In the genomic region with DNA sequence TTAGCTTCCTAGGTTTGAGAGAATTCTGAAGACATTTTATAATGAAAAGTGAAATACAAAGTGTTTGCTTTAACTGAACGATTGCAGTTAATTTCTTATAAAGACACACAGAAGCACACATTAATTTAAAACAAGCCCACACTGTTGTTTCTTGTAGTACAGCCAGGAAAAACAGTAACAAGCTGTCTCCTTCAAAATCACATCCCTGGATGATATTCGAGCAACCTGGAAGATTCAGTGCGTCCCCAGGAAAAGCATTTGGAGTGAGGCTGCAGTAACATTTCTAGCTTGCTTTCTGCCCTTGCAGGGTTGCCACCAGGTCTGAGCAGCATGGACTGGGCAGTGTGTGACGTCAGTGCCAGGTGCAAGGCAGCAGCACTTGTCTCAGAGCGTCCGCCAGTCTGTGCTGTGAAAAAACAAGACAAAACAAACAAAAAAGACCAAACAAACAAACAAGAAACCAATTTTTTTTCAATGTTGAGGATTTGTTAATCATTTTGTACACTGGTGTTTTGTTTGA, we compare ENCODE assay signal across 28 mouse cellular contexts.
DNase-seq lines count a peak whose midpoint lies in the region; ATAC-seq and TF ChIP-seq lines count a peak whose summit lies in the region.
"Had no signal": no experiment of that assay in that cellular context is flagged by ENCODE, and none has a peak within 500 bp of the region (broad histone marks: within the 10 kb centered on the region; RNA-seq: fewer than 3 reads in every experiment).

No protein-coding gene starts in this region.

- H3K27me3 ChIP-seq in liver, embryonic 12.5 days (replicated peaks) = no peaks in the 10 kb centered on the region
- H3K27me3 ChIP-seq: embryonic facial prominence, embryonic 13.5 days; heart, embryonic 15.5 days; hindbrain, embryonic 12.5 days; intestine, embryonic 15.5 days; limb, embryonic 12.5 days; lung, embryonic 15.5 days; midbrain, embryonic 15.5 days; Patski had no signal

- ATAC-seq in frontal cortex, adult (ENCODE audit: low TSS enrichment) = no peak
- ATAC-seq in liver, embryonic 12.5 days = no peak
- ATAC-seq: hindbrain, postnatal 0 days; intestine, embryonic 15.5 days; midbrain, embryonic 15.5 days; Patski had no signal

- no peaks in the 10 kb centered on the region for H3K9me3 ChIP-seq in liver, embryonic 12.5 days (replicated peaks)
- H3K9me3 ChIP-seq: embryonic facial prominence, embryonic 13.5 days; forebrain, embryonic 10.5 days; heart, embryonic 10.5 days; heart, embryonic 15.5 days; hindbrain, embryonic 12.5 days; intestine, embryonic 15.5 days; limb, embryonic 12.5 days; lung, embryonic 15.5 days; midbrain, embryonic 10.5 days; midbrain, embryonic 15.5 days had no signal

- no peak for TF ChIP-seq POLR2A in brain, embryonic 14.5 days (IDR thresholded peaks at IDR 0.05; ENCODE audit: borderline replicate concordance, extremely low read depth, insufficient read depth, insufficient read length, poor library complexity, severe bottlenecking)

- no peak overlapping the region for H3K27ac ChIP-seq in gastrocnemius, adult 2 months
- H3K27ac ChIP-seq in liver, embryonic 12.5 days = no peak overlapping the region
- H3K27ac ChIP-seq: embryonic facial prominence, embryonic 13.5 days; forebrain, embryonic 10.5 days; heart, embryonic 10.5 days; heart, embryonic 15.5 days; hindbrain, embryonic 12.5 days; hindbrain, postnatal 0 days; intestine, embryonic 15.5 days; left cerebral cortex, adult 2 months; limb, embryonic 12.5 days; lung, embryonic 15.5 days; midbrain, embryonic 10.5 days; midbrain, embryonic 15.5 days had no signal

- no peak overlapping the region for H3K9ac ChIP-seq in liver, embryonic 12.5 days
- H3K9ac ChIP-seq: embryonic facial prominence, embryonic 13.5 days; heart, embryonic 15.5 days; hindbrain, embryonic 12.5 days; intestine, embryonic 15.5 days; limb, embryonic 12.5 days; lung, embryonic 15.5 days; midbrain, embryonic 15.5 days had no signal

- TF ChIP-seq CTCF in gastrocnemius, adult 2 months (IDR thresholded peaks at IDR 0.05) = no peak
- no peak for TF ChIP-seq CTCF in brain, embryonic 14.5 days (IDR thresholded peaks at IDR 0.05; ENCODE audit: borderline replicate concordance, extremely low read depth, insufficient read depth, insufficient read length)

- 83% methylated on average over 6 of the region's 6 CpGs for WGBS in liver, embryonic 12.5 days (ENCODE audit: insufficient replicate concordance)

- intact Hi-C loops in gastrocnemius, adult 2 months (cut with DNase I) = no loop called here

- peak; percentile 28 to 30 for DNase-seq in cerebellum, postnatal 10 days
- DNase-seq in cerebellum, adult 11-12 months = no peak
- peak; percentile 47 for DNase-seq in gastrocnemius, adult 2 months
- no peak for DNase-seq in gastrocnemius, postnatal 10 days
- DNase-seq in brain, embryonic 14.5 days (ENCODE audit: low read depth) = peak; percentile 5
- peak; percentile 42 for DNase-seq in layer of hippocampus, adult 9-11 months
- DNase-seq: adrenal gland, postnatal 25 days; heart, postnatal 36 days; kidney, adult 9 months; kidney, postnatal 14 days; right cerebral cortex, postnatal 25 days; spleen, adult 18-20 months; thymus, postnatal 14 days had no signal

- no peak overlapping the region for H3K4me3 ChIP-seq in gastrocnemius, adult 2 months
- no peak overlapping the region for H3K4me3 ChIP-seq in liver, embryonic 12.5 days
- H3K4me3 ChIP-seq: embryonic facial prominence, embryonic 13.5 days; forebrain, embryonic 10.5 days; heart, embryonic 10.5 days; heart, embryonic 15.5 days; hindbrain, embryonic 12.5 days; intestine, embryonic 15.5 days; left cerebral cortex, adult 2 months; limb, embryonic 12.5 days; lung, embryonic 15.5 days; midbrain, embryonic 10.5 days; midbrain, embryonic 15.5 days had no signal

- no peak overlapping the region for H3K4me2 ChIP-seq in liver, embryonic 12.5 days
- H3K4me2 ChIP-seq: embryonic facial prominence, embryonic 13.5 days; heart, embryonic 15.5 days; hindbrain, embryonic 12.5 days; intestine, embryonic 15.5 days; limb, embryonic 12.5 days; lung, embryonic 15.5 days; midbrain, embryonic 15.5 days had no signal

- no peaks in the 10 kb centered on the region for H3K36me3 ChIP-seq in liver, embryonic 12.5 days
- H3K36me3 ChIP-seq: embryonic facial prominence, embryonic 13.5 days; forebrain, embryonic 10.5 days; heart, embryonic 10.5 days; heart, embryonic 15.5 days; hindbrain, embryonic 12.5 days; intestine, embryonic 15.5 days; limb, embryonic 12.5 days; lung, embryonic 15.5 days; midbrain, embryonic 10.5 days; midbrain, embryonic 15.5 days had no signal

- peaks cover 15% of the 10 kb centered on the region for H3K4me1 ChIP-seq in liver, embryonic 12.5 days
- H3K4me1 ChIP-seq: intestine, embryonic 15.5 days; midbrain, embryonic 15.5 days had no signal

Comparison
In these comparisons a context has a peak if more than half of its experiments do, and no peak if none do; other contexts are left out.
1. DNase-seq: peak in cerebellum, postnatal 10 days (2 of 2), gastrocnemius, adult 2 months (single experiment), brain, embryonic 14.5 days (single experiment) and layer of hippocampus, adult 9-11 months (single experiment); none in cerebellum, adult 11-12 months (single experiment) and gastrocnemius, postnatal 10 days (single experiment).